10 mouse cellular contexts compared by ENCODE assay signal in genomic region chr1:40006043-40006651, GRCm38 (mm10).
A peak's percentile ranks its signal among the peaks of the same experiment; 100 is the strongest.
DNase-seq lines count a peak whose midpoint lies in the region; ATAC-seq and TF ChIP-seq lines count a peak whose summit lies in the region.
"Had no signal": no experiment of that assay in that cellular context is flagged by ENCODE, and none has a peak within 500 bp of the region (broad histone marks: within the 10 kb centered on the region; RNA-seq: fewer than 3 reads in every experiment).

No protein-coding gene starts in this region.

- H3K4me3 ChIP-seq in intestine, embryonic 16.5 days (ENCODE audit: low read length): no peak overlapping the region
- no peak overlapping the region for H3K4me3 ChIP-seq in intestine, postnatal 0 days (ENCODE audit: low read depth, low read length)
- no peak overlapping the region for H3K4me3 ChIP-seq in neural tube, embryonic 13.5 days
- no peak overlapping the region for H3K4me3 ChIP-seq in hindbrain, embryonic 13.5 days
- H3K4me3 ChIP-seq in stomach, embryonic 16.5 days (replicated peaks; ENCODE audit: low read length): no peak overlapping the region
- H3K4me3 ChIP-seq: heart, adult 2 months; limb, embryonic 15.5 days had no signal

- no peak for DNase-seq in neural tube, embryonic 10.5 days (ENCODE audit: extremely low spot score, low spot score)
- no peak for DNase-seq in adrenal gland, adult (ENCODE audit: inconsistent age in 2 of 2, low spot score in 1 of 2)
- DNase-seq: heart, adult 2 months; heart, postnatal 36 days had no signal

- H3K36me3 ChIP-seq in intestine, embryonic 16.5 days (ENCODE audit: control insufficient read depth, insufficient read depth, low read length): peaks cover 21% of the 10 kb centered on the region
- peaks cover 86% of the 10 kb centered on the region for H3K36me3 ChIP-seq in intestine, postnatal 0 days (ENCODE audit: control insufficient read depth, insufficient read depth)
- peaks cover 97% of the 10 kb centered on the region for H3K36me3 ChIP-seq in neural tube, embryonic 13.5 days
- peaks cover 94% of the 10 kb centered on the region for H3K36me3 ChIP-seq in hindbrain, embryonic 13.5 days
- H3K36me3 ChIP-seq in stomach, embryonic 16.5 days (ENCODE audit: control insufficient read depth, insufficient read depth, low read length): peaks cover 47% of the 10 kb centered on the region

- H3K27ac ChIP-seq in intestine, embryonic 16.5 days (ENCODE audit: low read length): no peak overlapping the region
- H3K27ac ChIP-seq in intestine, postnatal 0 days (ENCODE audit: low read depth, low read length): no peak overlapping the region
- H3K27ac ChIP-seq in neural tube, embryonic 13.5 days (replicated peaks): 0 out of 2 replicates have a peak overlapping the region, but pooled peaks have one; percentile 1
- H3K27ac ChIP-seq in hindbrain, embryonic 13.5 days: no peak overlapping the region
- H3K27ac ChIP-seq in stomach, embryonic 16.5 days (ENCODE audit: low read length): no peak overlapping the region
- H3K27ac ChIP-seq: heart, adult 2 months; limb, embryonic 15.5 days had no signal

- no peak overlapping the region for H3K9ac ChIP-seq in intestine, embryonic 16.5 days (ENCODE audit: low read depth, low read length)
- no peak overlapping the region for H3K9ac ChIP-seq in intestine, postnatal 0 days (ENCODE audit: low read depth, low read length)
- H3K9ac ChIP-seq in neural tube, embryonic 13.5 days: no peak overlapping the region
- no peak overlapping the region for H3K9ac ChIP-seq in hindbrain, embryonic 13.5 days
- H3K9ac ChIP-seq in stomach, embryonic 16.5 days (ENCODE audit: low read length): no peak overlapping the region
- H3K9ac ChIP-seq: limb, embryonic 15.5 days had no signal

- H3K27me3 ChIP-seq in intestine, embryonic 16.5 days (replicated peaks; ENCODE audit: control insufficient read depth, insufficient read depth, low read length): no peaks in the 10 kb centered on the region
- H3K27me3 ChIP-seq in intestine, postnatal 0 days (replicated peaks; ENCODE audit: control insufficient read depth, insufficient read depth, low read length): no peaks in the 10 kb centered on the region
- H3K27me3 ChIP-seq in neural tube, embryonic 13.5 days: no peaks in the 10 kb centered on the region
- no peaks in the 10 kb centered on the region for H3K27me3 ChIP-seq in hindbrain, embryonic 13.5 days
- H3K27me3 ChIP-seq in stomach, embryonic 16.5 days (ENCODE audit: control insufficient read depth, insufficient read depth, low read length): no peaks in the 10 kb centered on the region
- H3K27me3 ChIP-seq: limb, embryonic 15.5 days had no signal

- H3K9me3 ChIP-seq in intestine, embryonic 16.5 days (ENCODE audit: control insufficient read depth, low read length): no peaks in the 10 kb centered on the region
- no peaks in the 10 kb centered on the region for H3K9me3 ChIP-seq in intestine, postnatal 0 days (ENCODE audit: control insufficient read depth)
- no peaks in the 10 kb centered on the region for H3K9me3 ChIP-seq in neural tube, embryonic 13.5 days
- H3K9me3 ChIP-seq in hindbrain, embryonic 13.5 days: no peaks in the 10 kb centered on the region
- no peaks in the 10 kb centered on the region for H3K9me3 ChIP-seq in stomach, embryonic 16.5 days (replicated peaks; ENCODE audit: control insufficient read depth, low read length)
- H3K9me3 ChIP-seq: limb, embryonic 15.5 days had no signal

- no peak overlapping the region for H3K4me2 ChIP-seq in intestine, embryonic 16.5 days (ENCODE audit: low read depth, low read length)
- H3K4me2 ChIP-seq in intestine, postnatal 0 days (replicated peaks; ENCODE audit: low read depth): no peak overlapping the region
- H3K4me2 ChIP-seq in neural tube, embryonic 13.5 days: no peak overlapping the region
- H3K4me2 ChIP-seq in hindbrain, embryonic 13.5 days: no peak overlapping the region
- H3K4me2 ChIP-seq in stomach, embryonic 16.5 days (ENCODE audit: low read depth, low read length): no peak overlapping the region
- H3K4me2 ChIP-seq: limb, embryonic 15.5 days had no signal

- WGBS in intestine, embryonic 16.5 days: 98% methylated on average over 4 of the region's 4 CpGs
- WGBS in intestine, postnatal 0 days: 100% methylated on average over 4 of the region's 4 CpGs
- 96% methylated on average over 4 of the region's 4 CpGs for WGBS in neural tube, embryonic 13.5 days
- WGBS in hindbrain, embryonic 13.5 days: 98% methylated on average over 4 of the region's 4 CpGs
- 97% methylated on average over 4 of the region's 4 CpGs for WGBS in stomach, embryonic 16.5 days

- H3K4me1 ChIP-seq in intestine, embryonic 16.5 days (ENCODE audit: control insufficient read depth, insufficient read depth, low read length): 0 out of 2 replicates have a peak, but pooled peaks cover 3% of the 10 kb centered on the region
- H3K4me1 ChIP-seq in intestine, postnatal 0 days (replicated peaks; ENCODE audit: control insufficient read depth, insufficient read depth, low read length): no peaks in the 10 kb centered on the region
- H3K4me1 ChIP-seq in neural tube, embryonic 13.5 days (replicated peaks): 0 out of 2 replicates have a peak, but pooled peaks cover 4% of the 10 kb centered on the region
- H3K4me1 ChIP-seq in hindbrain, embryonic 13.5 days (replicated peaks): 0 out of 2 replicates have a peak, but pooled peaks cover 3% of the 10 kb centered on the region
- no peaks in the 10 kb centered on the region for H3K4me1 ChIP-seq in stomach, embryonic 16.5 days (ENCODE audit: control insufficient read depth, insufficient read depth, low read length)
- H3K4me1 ChIP-seq: limb, embryonic 15.5 days had no signal

- no peak for TF ChIP-seq CTCF in intestine, postnatal 0 days (IDR thresholded peaks at IDR 0.05; ENCODE audit: low read depth)

- ATAC-seq in intestine, embryonic 16.5 days: 0 out of 2 replicates have a peak, but pooled peaks have one; percentile 22
- ATAC-seq in intestine, postnatal 0 days: no peak
- no peak for ATAC-seq in neural tube, embryonic 13.5 days (ENCODE audit: low read depth)
- peak; percentile 37 for ATAC-seq in hindbrain, embryonic 13.5 days (ENCODE audit: low FRiP score)
- 0 out of 2 replicates have a peak, but pooled peaks have one; percentile 33 for ATAC-seq in stomach, embryonic 16.5 days (ENCODE audit: insufficient read depth, low FRiP score)

Comparison
In these comparisons a context has a peak if more than half of its experiments do, and no peak if none do; other contexts are left out.
1. ATAC-seq: peak in intestine, embryonic 16.5 days (single experiment), hindbrain, embryonic 13.5 days (single experiment) and stomach, embryonic 16.5 days (single experiment); none in intestine, postnatal 0 days (single experiment) and neural tube, embryonic 13.5 days (single experiment).